Mouse (Mus musculus): ENCODE results near the gene Elk4.

Gene Elk4

DNA sequence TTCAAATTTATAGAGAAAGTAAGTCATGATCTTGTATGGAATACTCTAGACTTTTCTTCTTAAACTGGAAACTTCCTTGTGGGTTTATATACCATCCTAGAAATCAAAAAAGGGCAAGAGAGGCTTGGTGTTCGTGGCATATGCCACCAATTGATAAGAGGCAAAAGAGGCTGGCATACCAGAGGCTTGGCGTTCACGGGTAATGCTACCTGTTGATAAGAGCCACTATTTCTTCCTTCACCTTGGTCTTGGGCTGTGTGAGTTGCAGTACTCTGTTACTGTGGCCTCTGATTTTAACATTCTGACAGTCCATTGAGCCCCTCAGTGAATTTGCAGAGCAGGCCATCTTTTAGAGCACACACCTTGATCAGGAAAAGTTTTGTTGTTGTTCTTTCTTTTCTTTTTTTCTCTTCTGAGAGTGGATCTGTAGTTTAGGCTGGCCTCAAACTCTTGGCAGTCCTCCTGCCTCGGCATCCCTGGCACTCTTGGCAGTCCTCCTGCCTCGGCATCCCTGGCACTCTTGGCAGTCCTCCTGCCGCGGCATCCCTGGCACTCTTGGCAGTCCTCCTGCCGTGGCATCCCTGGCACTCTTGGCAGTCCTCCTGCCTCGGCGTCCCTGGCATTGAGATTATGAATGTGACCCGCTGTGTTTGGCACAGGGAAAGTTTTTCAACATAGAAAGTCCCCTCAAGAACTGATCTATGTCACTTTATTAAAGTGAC lies 19.7 kb downstream of the Elk4 start:
- no peak for TF ChIP-seq GATA4 (IDR thresholded peaks at IDR 0.05; ENCODE audit: insufficient replicate concordance, low read length)

GRCm38 (mm10) chr1:132027978-132028377 lies 20.6 kb downstream of the Elk4 start:
- no peak for TF ChIP-seq GATA4 (IDR thresholded peaks at IDR 0.05; ENCODE audit: insufficient replicate concordance, low read length)

DNA sequence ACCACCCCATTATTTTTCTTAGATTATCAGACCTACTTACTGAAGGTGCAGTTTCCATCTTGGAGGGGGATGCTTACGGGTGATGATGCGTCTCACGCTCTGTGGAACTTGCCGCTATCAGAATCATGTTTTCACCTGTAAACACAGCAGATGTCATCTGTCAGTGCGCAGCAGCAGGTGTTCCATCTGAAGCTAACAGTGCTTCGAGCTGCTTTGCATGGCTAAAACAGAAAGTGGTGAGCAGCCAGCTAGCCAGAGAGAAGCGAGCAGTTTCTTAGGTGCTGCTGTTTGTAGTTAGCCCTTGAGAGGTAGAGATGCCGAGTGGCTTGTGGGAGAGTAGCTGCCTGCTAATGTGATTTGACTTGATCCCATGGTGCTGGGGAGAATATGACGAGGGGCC lies 21.0 kb downstream of the Elk4 start:
- TF ChIP-seq GATA4 (IDR thresholded peaks at IDR 0.05; ENCODE audit: insufficient replicate concordance, low read length) = no peak

DNA sequence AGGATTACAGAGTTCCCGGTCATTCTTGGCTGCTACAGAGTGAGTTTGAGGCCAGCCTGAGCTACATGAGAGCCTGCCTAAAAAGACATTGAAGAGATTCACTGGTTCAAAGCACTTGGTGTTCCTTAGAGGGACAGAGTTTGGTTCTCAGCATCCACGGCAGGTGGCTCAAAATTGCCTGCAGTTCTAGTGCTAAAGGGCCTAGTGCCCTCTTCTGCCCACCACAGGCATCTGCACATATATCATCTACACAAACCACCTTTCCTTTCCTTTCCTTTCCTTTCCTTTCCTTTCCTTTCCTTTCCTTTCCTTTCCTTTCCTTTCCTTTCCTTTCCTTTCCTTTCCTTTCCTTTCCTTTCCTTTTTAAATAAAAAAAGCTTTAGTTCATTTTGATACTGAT lies 23.2 kb downstream of the Elk4 start:
- no peak for TF ChIP-seq GATA4 (IDR thresholded peaks at IDR 0.05; ENCODE audit: insufficient replicate concordance, low read length)

DNA sequence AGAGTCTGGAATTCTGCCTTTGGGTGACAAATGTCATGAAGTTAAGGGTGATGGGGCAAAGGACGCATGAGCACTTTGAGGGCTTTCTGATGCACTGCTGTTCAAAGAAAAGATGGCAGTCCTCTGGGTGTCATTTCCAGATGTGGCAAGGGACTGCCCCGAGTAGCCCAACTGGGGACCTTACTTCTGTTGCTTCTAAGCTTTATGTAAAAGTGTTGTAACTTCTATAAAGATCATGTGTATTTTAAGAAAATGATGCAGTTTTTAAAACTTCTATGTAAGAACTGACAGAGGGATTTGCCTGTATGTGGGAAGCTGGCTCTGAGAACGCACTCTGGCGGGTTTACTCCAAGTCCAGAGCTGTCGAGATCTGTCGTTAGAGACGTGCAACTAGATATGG lies 24.8 kb downstream of the Elk4 start:
- TF ChIP-seq GATA4 (IDR thresholded peaks at IDR 0.05; ENCODE audit: insufficient replicate concordance, low read length) = no peak

- no peak for TF ChIP-seq GATA4 (IDR thresholded peaks at IDR 0.05; ENCODE audit: insufficient replicate concordance, low read length)
Measured at GRCm38 (mm10) chr1:132037746-132038145, 30.3 kb downstream of the Elk4 start.

DNA sequence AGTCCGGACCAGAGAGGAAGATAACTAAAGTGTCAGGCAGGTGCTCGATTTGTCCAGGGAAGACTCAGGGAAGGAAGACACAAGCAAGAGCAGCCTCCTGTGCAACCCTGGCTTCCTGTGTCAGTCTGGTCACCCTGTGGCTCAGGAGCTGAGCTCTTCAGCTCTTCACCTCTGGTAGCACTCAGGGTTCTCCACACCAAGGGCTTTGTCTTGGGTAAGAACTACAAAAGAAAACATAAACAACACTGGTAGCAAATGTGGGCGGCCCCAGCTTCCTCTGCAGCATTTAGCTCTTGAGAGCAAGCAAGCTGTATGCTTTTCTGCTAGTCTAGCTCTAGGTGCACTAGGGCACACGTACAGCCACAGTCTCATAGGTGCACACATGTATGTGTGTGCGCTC lies 31.3 kb downstream of the Elk4 start:
- TF ChIP-seq GATA4 (IDR thresholded peaks at IDR 0.05; ENCODE audit: insufficient replicate concordance, low read length) = no peak

DNA sequence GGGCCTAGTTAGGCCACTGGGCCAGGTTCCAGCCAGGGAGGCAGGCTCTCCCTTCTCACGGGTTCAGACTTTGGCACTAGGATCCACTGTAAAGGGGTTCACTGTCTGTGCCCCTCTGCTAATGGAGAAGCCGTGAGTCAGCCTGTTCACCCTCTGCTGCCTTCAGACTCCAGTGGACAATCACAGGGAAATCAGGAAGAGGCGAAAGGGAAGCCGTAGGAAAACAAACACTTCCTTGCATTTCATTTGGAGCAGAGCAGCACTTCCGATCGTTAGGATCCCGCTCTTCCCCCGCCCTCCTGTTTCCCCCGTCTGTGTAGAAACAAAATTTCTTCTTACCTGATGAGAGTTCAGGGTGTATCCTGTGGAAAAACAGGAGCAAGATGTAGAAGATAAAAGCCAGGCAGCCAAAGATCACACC lies 32.8 kb downstream of the Elk4 start:
- TF ChIP-seq GATA4 (IDR thresholded peaks at IDR 0.05; ENCODE audit: insufficient replicate concordance, low read length) = no peak; the same call in 1 of the 2 replicates

- TF ChIP-seq GATA4 (IDR thresholded peaks at IDR 0.05; ENCODE audit: insufficient replicate concordance, low read length) = no peak
Measured at GRCm38 (mm10) chr1:132043759-132044158, 36.4 kb downstream of the Elk4 start.

- TF ChIP-seq GATA4 (IDR thresholded peaks at IDR 0.05; ENCODE audit: insufficient replicate concordance, low read length) = no peak
Measured at GRCm38 (mm10) chr1:132046143-132046735, 38.8 kb downstream of the Elk4 start.

GRCm38 (mm10) chr1:132051746-132052145 lies 44.3 kb downstream of the Elk4 start:
- TF ChIP-seq GATA4 (IDR thresholded peaks at IDR 0.05; ENCODE audit: insufficient replicate concordance, low read length) = no peak

DNA sequence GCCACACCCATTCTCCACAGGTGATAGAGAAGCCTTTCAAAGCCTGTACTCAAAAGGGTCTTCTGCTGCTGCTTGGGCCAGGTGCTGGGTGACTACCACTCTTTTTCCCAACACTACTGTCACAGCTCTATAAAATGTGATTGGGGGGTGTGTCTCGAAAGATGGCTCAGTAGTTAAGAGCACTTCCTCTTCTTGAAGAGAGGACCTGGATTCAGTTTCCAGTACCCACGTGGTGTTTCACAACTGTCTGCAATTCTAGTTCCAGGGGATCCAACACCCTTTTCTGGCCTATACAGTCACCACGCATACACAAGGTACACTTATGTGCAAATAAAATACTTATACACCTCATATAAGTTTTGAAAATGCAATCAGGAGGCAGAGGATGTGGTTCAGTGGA lies 47.0 kb downstream of the Elk4 start:
- TF ChIP-seq GATA4 (IDR thresholded peaks at IDR 0.05; ENCODE audit: insufficient replicate concordance, low read length) = no peak

- TF ChIP-seq GATA4 (IDR thresholded peaks at IDR 0.05; ENCODE audit: insufficient replicate concordance, low read length) = no peak
Measured at GRCm38 (mm10) chr1:132055054-132055664, 47.8 kb downstream of the Elk4 start.

- TF ChIP-seq GATA4 (IDR thresholded peaks at IDR 0.05; ENCODE audit: insufficient replicate concordance, low read length) = no peak
Measured at GRCm38 (mm10) chr1:132058558-132058957, 51.2 kb downstream of the Elk4 start.

DNA sequence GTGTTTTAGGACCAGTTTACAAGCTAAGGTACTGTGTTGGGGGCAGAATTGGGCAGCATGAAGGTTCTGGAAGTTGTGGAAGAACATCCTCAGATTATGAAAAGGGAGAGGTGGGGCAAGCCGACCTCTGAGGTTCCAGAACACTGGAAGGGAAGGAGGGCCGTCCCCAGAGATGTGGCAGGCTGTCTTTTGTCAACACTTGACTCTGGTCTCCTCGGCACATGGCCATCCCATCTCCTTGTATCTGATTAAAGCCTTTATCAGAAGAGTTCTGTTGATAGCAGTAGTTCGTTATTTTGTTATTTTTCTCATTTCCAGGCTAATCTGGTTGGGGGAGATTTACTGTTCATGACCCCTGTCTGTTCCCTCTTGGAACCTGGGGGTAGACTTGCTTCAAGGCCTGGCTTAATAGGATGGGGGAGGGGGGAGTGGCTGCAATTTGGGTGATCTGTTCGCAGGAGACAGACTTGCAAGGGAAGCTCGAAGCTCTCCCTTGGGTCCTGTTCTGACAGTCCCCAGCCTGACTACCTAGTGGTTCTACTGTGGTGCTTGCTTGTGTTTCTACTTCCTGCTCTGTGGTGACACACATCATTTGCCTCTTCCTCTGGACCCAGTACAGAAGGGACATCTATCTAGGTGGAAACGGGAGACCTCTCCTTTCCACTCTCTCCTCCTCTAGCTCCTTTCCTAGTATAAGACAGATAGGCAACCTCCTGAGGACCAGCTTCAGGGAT lies 52.8 kb downstream of the Elk4 start:
- TF ChIP-seq GATA4 (IDR thresholded peaks at IDR 0.05; ENCODE audit: insufficient replicate concordance, low read length) = no peak

All from liver, adult (tissue).